Mouse (Mus musculus) ES-E14 (cell line): ENCODE measurements around the gene Map6. TPM values are rescaled to one million over a fixed set of nuclear protein-coding genes. Genes with fewer than 3 reads are reported as not detected.

Experiments used
- DNase-seq: peaks from one replicate; pipeline ENCODE4 v3.0.0-alpha.2; 2013; ENCODE audit warnings: low read depth, low spot score
- H3K27ac ChIP-seq: 2 replicates; pipeline ENCODE4 v1.5.1; 2012; ENCODE audit warnings: low read depth, mild to moderate bottlenecking, low read length, moderate library complexity, mixed read lengths; ENCODE audit not compliant: poor library complexity, insufficient read depth, severe bottlenecking
- H3K36me3 ChIP-seq: 2 replicates; pipeline ENCODE4 v1.6.1; 2012; ENCODE audit warnings: mild to moderate bottlenecking, low read length, moderate library complexity, mixed read lengths; ENCODE audit not compliant: control insufficient read depth, poor library complexity, insufficient read depth, severe bottlenecking
- H3K4me1 ChIP-seq, 2 experiments: fragments of 150-350 bp in 1 of 2; sonication (generic) in 1 of 2; 2 replicates each; pipeline ENCODE4 v1.6.1; 2012; ENCODE audit warnings: low read length in 2 of 2, mild to moderate bottlenecking in 1 of 2, mixed read lengths in 1 of 2; ENCODE audit not compliant: control insufficient read depth in 2 of 2, insufficient read depth in 2 of 2, poor library complexity in 1 of 2
- H3K4me3 ChIP-seq, 2 experiments: fragments of 150-350 bp in 1 of 2; sonication (generic) in 1 of 2; 2 replicates each; pipeline ENCODE4 v1.5.1; 2012; ENCODE audit warnings: low read length in 2 of 2, low read depth in 1 of 2, mild to moderate bottlenecking in 1 of 2, mixed read lengths in 1 of 2; ENCODE audit not compliant: insufficient read depth in 1 of 2, poor library complexity in 1 of 2, severe bottlenecking in 1 of 2
- H3K9ac ChIP-seq: 2 replicates; pipeline ENCODE4 v1.6.1; 2012; ENCODE audit warnings: low read depth, mild to moderate bottlenecking, low read length, mixed read lengths; ENCODE audit not compliant: poor library complexity, insufficient read depth, severe bottlenecking
- H3K9me3 ChIP-seq: fragments of 150-350 bp; sonication (generic); 2 replicates; pipeline ENCODE4 v1.6.1; 2012; ENCODE audit warnings: low read depth, mild to moderate bottlenecking, low read length; ENCODE audit not compliant: control insufficient read depth, insufficient read depth
- CHD2 ChIP-seq: IDR thresholded peaks from 2 replicates; pipeline ENCODE4 v1.6.1; 2014; ENCODE audit warnings: mild to moderate bottlenecking, low read depth, low read length, inconsistent platforms
- HCFC1 ChIP-seq: IDR thresholded peaks from 2 replicates; pipeline ENCODE4 v1.6.1; 2012; ENCODE audit warnings: low read length, inconsistent platforms, borderline replicate concordance; ENCODE audit not compliant: insufficient read depth
- MAFK ChIP-seq: IDR thresholded peaks from 2 replicates; pipeline ENCODE4 v1.6.1; 2014; ENCODE audit warnings: mild to moderate bottlenecking, low read depth, low read length, inconsistent platforms; ENCODE audit not compliant: insufficient read depth
- ZC3H11A ChIP-seq: IDR thresholded peaks from 2 replicates; pipeline ENCODE4 v1.6.1; 2012; ENCODE audit warnings: low read depth, mild to moderate bottlenecking, inconsistent platforms, low read length, borderline replicate concordance
- ZNF384 ChIP-seq: IDR thresholded peaks from 2 replicates; pipeline ENCODE4 v1.6.1; 2012; ENCODE audit warnings: low read depth, low read length, inconsistent platforms
- in situ Hi-C, 2 experiments: fragments of 600-800 bp; cut with MboI; formaldehyde crosslinking; loops; one replicate each; pipeline ENCODE4 v1.15.1; 2025; ENCODE audit warnings: low sequenced_read_pairs in 2 of 2, inconsistent platforms in 1 of 2; ENCODE audit not compliant: unreplicated experiment in 2 of 2
- total RNA-seq: library from RNA; depleted of rRNA; stranded (reverse); fragments of 300-350 nt; gene quantifications from 2 replicates; pipeline ENCODE4 v1.2.3, GENCODE M21; 2012

The Map6 gene
- total RNA-seq, 1 experiment = 13.5 TPM

DNA sequence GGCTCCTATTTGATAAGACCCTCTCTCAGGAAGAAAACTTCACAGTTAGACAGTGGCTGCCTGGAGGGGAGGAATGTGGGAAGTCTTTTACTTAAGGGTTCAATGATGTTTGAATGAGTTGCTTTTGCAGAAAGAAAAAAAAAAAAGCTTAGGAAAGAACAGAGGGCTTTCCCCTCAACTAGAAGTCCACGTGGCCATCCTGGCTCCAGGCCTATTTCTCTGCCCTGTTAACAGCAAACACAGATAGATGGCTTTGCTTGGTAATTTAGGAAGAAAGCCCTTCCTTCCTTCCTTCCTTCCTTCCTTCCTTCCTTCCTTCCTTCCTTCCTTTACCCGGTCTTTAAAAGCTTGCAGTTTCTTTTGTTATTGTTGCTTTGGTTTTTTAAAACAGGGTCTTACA, 32.3 kb upstream of the Map6 start:
- DNase-seq = no peak
- peaks cover 0 to 19% of the 10 kb centered on the region in 2 experiments; a peak in 2 of 4 replicates for H3K4me1 ChIP-seq
- in situ Hi-C loops = no loop called here
- H3K4me3 ChIP-seq = no peak overlapping the region
- H3K9me3 ChIP-seq = no peaks in the 10 kb centered on the region
- H3K27ac ChIP-seq = no peak overlapping the region
- TF ChIP-seq MAFK (no peak), ZC3H11A (no peak), CHD2 (no peak), ZNF384 (no peak), HCFC1 (no peak)
- no peak overlapping the region for H3K9ac ChIP-seq
- no peaks in the 10 kb centered on the region for H3K36me3 ChIP-seq

GRCm38 (mm10) chr7:99235657-99236056, 31.6 kb upstream of the Map6 start:
- TF ChIP-seq ZNF384 (no peak), HCFC1 (no peak), ZC3H11A (no peak), CHD2 (no peak), MAFK (no peak)
- Histone ChIP-seq H3K9ac (no peak overlapping the region), H3K9me3 (no peaks in the 10 kb centered on the region), H3K4me1 (peaks cover 0 to 19% of the 10 kb centered on the region in 2 experiments; a peak in 2 of 4 replicates), H3K27ac (no peak overlapping the region), H3K4me3 (no peak overlapping the region), H3K36me3 (no peaks in the 10 kb centered on the region)
- in situ Hi-C loops = no loop called here
- DNase-seq = no peak

DNA sequence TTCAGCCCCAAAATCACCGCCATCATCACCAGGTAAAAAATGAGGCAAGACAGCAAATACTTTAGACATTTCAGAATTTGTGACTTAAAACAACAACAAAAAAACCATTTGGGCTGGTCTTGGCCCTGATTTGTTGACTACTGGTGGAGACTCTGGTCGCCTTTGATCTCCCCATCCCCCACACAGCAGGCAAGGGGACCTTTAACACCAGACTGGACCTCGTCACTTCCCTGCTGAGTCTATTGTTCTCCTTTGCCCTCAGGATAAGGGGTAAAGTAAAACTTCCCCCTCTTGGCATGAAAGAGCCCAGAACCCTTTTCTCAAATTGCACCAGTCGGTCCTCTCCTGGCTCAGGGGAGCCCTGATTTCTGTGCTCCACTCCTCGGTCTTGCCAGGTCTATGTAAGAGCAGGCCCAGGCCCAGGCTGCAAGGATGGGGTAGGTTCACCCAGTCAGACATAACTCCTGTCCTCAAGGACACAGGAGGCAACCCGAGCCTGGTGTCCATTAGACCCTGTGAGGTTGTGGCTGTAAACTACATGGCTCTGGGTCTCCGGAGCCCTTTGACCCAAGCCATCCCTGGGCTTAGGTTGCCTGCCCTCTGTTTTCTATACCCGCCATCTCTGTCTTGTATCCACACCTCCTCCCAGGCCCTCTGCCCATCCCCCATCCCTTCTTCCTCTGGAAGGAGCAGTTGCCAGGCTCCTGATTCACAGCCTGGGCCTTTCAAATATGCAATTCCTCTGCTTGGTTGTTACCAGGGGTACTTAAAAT, 30.2 kb upstream of the Map6 start:
- H3K9me3 ChIP-seq = no peaks in the 10 kb centered on the region
- DNase-seq = no peak
- peaks cover 0 to 19% of the 10 kb centered on the region in 2 experiments; a peak in 2 of 4 replicates for H3K4me1 ChIP-seq
- no peak overlapping the region for H3K4me3 ChIP-seq
- H3K27ac ChIP-seq = no peak overlapping the region
- H3K36me3 ChIP-seq = no peaks in the 10 kb centered on the region
- in situ Hi-C loops = no loop called here
- H3K9ac ChIP-seq = no peak overlapping the region
- TF ChIP-seq CHD2 = no peak
- no peak for TF ChIP-seq ZC3H11A
- no peak for TF ChIP-seq HCFC1

- peak within 1 kb of the TSS in 1 of 2 experiments; percentile 16; a peak in 1 of 4 replicates for H3K4me3 ChIP-seq
- no peaks in the 10 kb centered on the region for H3K36me3 ChIP-seq
- DNase-seq = no peak
- H3K4me1 ChIP-seq = peaks cover 0 to 19% of the 10 kb centered on the region in 2 experiments; a peak in 2 of 4 replicates
- TF ChIP-seq ZC3H11A = no peak
- no peak within 1 kb of the TSS for H3K9ac ChIP-seq
- in situ Hi-C loops = no loop called here
- H3K9me3 ChIP-seq = no peaks in the 10 kb centered on the region
- no peak within 1 kb of the TSS for H3K27ac ChIP-seq
These were observed 28.8 kb upstream of the Map6 start, which contains the start of gene Mogat2 for GRCm38 (mm10) chr7:99238417-99238816. Gene Mogat2 (minus strand): TSS chr7:99238619.

- Histone ChIP-seq H3K27ac (no peak overlapping the region), H3K36me3 (no peaks in the 10 kb centered on the region), H3K4me1 (peaks cover 0 to 11% of the 10 kb centered on the region in 2 experiments; a peak in 2 of 4 replicates), H3K9me3 (no peaks in the 10 kb centered on the region), H3K9ac (no peak overlapping the region), H3K4me3 (no peak overlapping the region)
- in situ Hi-C loops = no loop called here
- DNase-seq = no peak
- TF ChIP-seq MAFK (no peak), HCFC1 (no peak), CHD2 (no peak)
These were observed 25.1 kb upstream of the Map6 start for GRCm38 (mm10) chr7:99242097-99242496.
